Mouse (Mus musculus): ENCODE measurements around the gene Slc2a1. TPM values are rescaled to one million over a fixed set of nuclear protein-coding genes. Genes with fewer than 3 reads are reported as not detected.

The Slc2a1 gene
- polyA plus RNA-seq, 1 experiment, result 42.5 TPM

DNA sequence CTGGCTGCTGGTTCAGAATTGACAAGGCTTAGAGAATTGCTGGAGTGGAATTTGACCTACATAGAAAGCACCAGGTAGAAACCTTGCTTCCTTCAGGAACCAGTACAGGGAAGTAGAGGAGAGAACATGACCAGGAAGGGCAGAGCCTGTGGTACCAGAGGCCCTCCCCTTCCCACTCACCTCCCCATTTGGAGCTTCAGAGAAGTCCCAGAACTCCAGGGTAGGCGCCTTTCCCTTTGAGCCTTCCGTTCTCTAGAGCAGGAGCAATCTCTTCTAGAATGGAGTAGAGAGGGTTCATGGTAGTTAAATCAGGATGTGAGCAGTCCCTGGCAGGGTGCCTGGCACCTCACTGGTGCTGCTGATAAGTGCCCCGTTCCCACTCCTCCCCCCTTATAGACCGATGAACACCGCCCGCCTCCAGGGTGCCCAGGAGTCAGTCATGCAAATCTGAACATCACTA, 7.1 kb downstream of the Slc2a1 start:
- 76% methylated on average over 6 of the region's 6 CpGs for WGBS
- Histone ChIP-seq H3K36me3 (ENCODE audit: control insufficient read depth, insufficient read depth, low read length) (no peaks in the 10 kb centered on the region), H3K27me3 (ENCODE audit: control insufficient read depth, insufficient read depth, low read length) (no peaks in the 10 kb centered on the region), H3K27ac (ENCODE audit: control insufficient read depth, insufficient read depth, low read length) (no peak overlapping the region), H3K4me1 (replicated peaks; ENCODE audit: control insufficient read depth, insufficient read depth, low read length) (0 out of 2 replicates have a peak, but pooled peaks cover 4% of the 10 kb centered on the region), H3K4me3 (ENCODE audit: control insufficient read depth, insufficient read depth, low read length) (no peak overlapping the region)
- no peak for DNase-seq
- TF ChIP-seq CTCF (IDR thresholded peaks at IDR 0.05; ENCODE audit: borderline replicate concordance, control insufficient read depth, extremely low read depth, insufficient read depth, low read length, poor library complexity) (no peak), POLR2A (IDR thresholded peaks at IDR 0.05; ENCODE audit: control insufficient read depth, extremely low read depth, insufficient read depth, low read length, poor library complexity) (no peak)

DNA sequence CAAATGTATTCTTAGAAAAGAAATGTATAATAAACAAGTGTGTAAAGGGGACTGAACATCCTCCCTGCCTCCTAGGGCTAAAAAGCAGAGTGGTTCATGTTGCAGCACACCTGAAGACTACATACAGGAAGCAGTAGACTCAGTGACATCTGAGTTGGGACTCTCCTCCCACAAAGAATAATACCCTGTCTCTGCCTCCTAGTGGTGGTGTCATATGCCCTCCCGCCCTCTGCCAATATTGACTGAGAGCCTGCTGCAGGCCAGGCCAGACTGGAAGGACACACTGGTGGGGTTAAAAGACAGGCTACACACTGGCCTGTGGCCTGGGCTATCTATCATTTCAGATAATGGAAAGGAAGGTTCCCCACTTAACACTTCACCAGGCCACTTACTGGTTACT, 7.8 kb downstream of the Slc2a1 start:
- TF ChIP-seq CTCF (IDR thresholded peaks at IDR 0.05; ENCODE audit: borderline replicate concordance, control insufficient read depth, extremely low read depth, insufficient read depth, low read length, poor library complexity) (no peak), POLR2A (IDR thresholded peaks at IDR 0.05; ENCODE audit: control insufficient read depth, extremely low read depth, insufficient read depth, low read length, poor library complexity) (no peak)
- Histone ChIP-seq H3K27me3 (ENCODE audit: control insufficient read depth, insufficient read depth, low read length) (no peaks in the 10 kb centered on the region), H3K36me3 (ENCODE audit: control insufficient read depth, insufficient read depth, low read length) (no peaks in the 10 kb centered on the region), H3K27ac (ENCODE audit: control insufficient read depth, insufficient read depth, low read length) (no peak overlapping the region), H3K4me3 (ENCODE audit: control insufficient read depth, insufficient read depth, low read length) (no peak overlapping the region), H3K4me1 (replicated peaks; ENCODE audit: control insufficient read depth, insufficient read depth, low read length) (0 out of 2 replicates have a peak, but pooled peaks cover 4% of the 10 kb centered on the region)
- peak; percentile 23 for DNase-seq
- WGBS, result 70% methylated on average over 1 of the region's 1 CpGs

DNA sequence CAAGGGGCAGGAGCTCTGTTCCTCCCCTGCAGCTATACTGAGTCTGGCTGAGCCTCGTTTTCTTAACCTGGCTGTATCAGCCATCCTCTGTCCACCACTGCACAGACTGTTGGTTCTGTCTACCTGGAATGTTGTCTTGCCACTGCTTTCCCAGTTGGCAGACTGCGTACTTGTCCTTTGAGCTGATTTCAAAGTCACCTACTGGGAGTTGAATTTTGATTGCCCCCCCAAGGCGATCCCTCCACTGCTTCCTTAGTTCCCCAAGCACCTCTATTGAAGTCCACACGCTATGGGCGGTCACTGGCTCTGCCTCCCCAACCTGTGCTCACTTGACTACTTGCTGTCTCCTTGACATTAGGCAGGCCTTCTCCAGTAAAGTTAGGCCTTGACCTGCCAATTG, 9.1 kb downstream of the Slc2a1 start:
- TF ChIP-seq POLR2A (IDR thresholded peaks at IDR 0.05; ENCODE audit: control insufficient read depth, extremely low read depth, insufficient read depth, low read length, poor library complexity) (no peak), CTCF (IDR thresholded peaks at IDR 0.05; ENCODE audit: borderline replicate concordance, control insufficient read depth, extremely low read depth, insufficient read depth, low read length, poor library complexity) (no peak)
- 97% methylated on average over 5 of the region's 5 CpGs for WGBS

DNA sequence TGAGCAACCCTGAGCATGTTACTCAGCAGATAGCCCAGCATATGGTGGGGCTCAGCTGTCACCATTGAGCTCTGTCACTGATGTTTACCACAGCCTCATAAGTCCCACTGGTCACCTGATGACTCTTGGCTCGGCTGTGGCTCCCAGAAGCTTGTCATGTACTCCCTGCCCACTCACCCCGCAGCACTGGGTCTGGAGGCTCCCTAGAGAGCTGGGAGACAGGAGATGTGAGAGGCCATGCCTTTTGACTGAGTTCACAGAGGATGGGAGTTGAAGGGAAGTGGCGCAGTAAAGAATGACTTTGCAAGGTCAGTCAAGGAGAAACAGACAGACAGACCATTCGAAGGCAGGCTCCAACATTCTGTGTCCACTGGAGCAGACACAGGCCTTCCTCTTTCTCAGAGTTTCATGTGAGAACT, 10.2 kb downstream of the Slc2a1 start:
- WGBS, result 79% methylated on average over 4 of the region's 4 CpGs
- no peak for DNase-seq
- Histone ChIP-seq H3K36me3 (ENCODE audit: control insufficient read depth, insufficient read depth, low read length) (no peaks in the 10 kb centered on the region), H3K4me3 (ENCODE audit: control insufficient read depth, insufficient read depth, low read length) (no peak overlapping the region), H3K27me3 (ENCODE audit: control insufficient read depth, insufficient read depth, low read length) (no peaks in the 10 kb centered on the region), H3K4me1 (replicated peaks; ENCODE audit: control insufficient read depth, insufficient read depth, low read length) (0 out of 2 replicates have a peak, but pooled peaks cover 4% of the 10 kb centered on the region), H3K27ac (ENCODE audit: control insufficient read depth, insufficient read depth, low read length) (no peak overlapping the region)
- no peak for TF ChIP-seq POLR2A (IDR thresholded peaks at IDR 0.05; ENCODE audit: control insufficient read depth, extremely low read depth, insufficient read depth, low read length, poor library complexity)
- no peak for TF ChIP-seq CTCF (IDR thresholded peaks at IDR 0.05; ENCODE audit: borderline replicate concordance, control insufficient read depth, extremely low read depth, insufficient read depth, low read length, poor library complexity)

More for the DNA sequence above, 9.1 kb downstream of the Slc2a1 start:
- Histone ChIP-seq H3K27ac (ENCODE audit: control insufficient read depth, insufficient read depth, low read length) (no peak overlapping the region), H3K36me3 (ENCODE audit: control insufficient read depth, insufficient read depth, low read length) (no peaks in the 10 kb centered on the region), H3K4me3 (ENCODE audit: control insufficient read depth, insufficient read depth, low read length) (no peak overlapping the region), H3K4me1 (replicated peaks; ENCODE audit: control insufficient read depth, insufficient read depth, low read length) (0 out of 2 replicates have a peak, but pooled peaks cover 4% of the 10 kb centered on the region), H3K27me3 (ENCODE audit: control insufficient read depth, insufficient read depth, low read length) (no peaks in the 10 kb centered on the region)
- DNase-seq, result no peak

DNA sequence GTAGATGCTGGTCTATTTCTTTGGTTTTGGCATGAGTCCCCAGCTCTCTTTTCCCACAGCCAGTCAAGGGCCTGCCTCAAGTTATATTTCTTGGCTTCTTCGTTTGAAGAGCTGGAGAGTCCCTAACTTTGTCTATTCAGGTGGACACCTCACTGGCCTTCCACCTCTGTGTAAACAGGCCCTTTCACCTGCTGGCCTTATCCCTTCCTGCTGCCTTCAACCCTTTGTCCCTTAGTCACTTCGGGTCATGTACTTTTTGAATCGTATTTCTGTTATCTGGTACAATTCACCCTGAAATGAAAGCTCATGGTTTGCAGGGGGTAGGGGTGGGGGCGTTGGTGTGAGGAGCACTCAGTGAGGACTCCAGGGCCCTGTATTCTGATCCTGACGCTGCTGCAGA, 10.8 kb downstream of the Slc2a1 start:
- H3K36me3 ChIP-seq (ENCODE audit: control insufficient read depth, insufficient read depth, low read length), result no peaks in the 10 kb centered on the region
- TF ChIP-seq POLR2A (IDR thresholded peaks at IDR 0.05; ENCODE audit: control insufficient read depth, extremely low read depth, insufficient read depth, low read length, poor library complexity) (no peak), CTCF (IDR thresholded peaks at IDR 0.05; ENCODE audit: borderline replicate concordance, control insufficient read depth, extremely low read depth, insufficient read depth, low read length, poor library complexity) (no peak)
- H3K4me3 ChIP-seq (ENCODE audit: control insufficient read depth, insufficient read depth, low read length), result no peak overlapping the region
- H3K4me1 ChIP-seq (replicated peaks; ENCODE audit: control insufficient read depth, insufficient read depth, low read length), result 0 out of 2 replicates have a peak, but pooled peaks cover 4% of the 10 kb centered on the region
- DNase-seq, result no peak
- WGBS, result 89% methylated on average over 5 of the region's 5 CpGs
- no peaks in the 10 kb centered on the region for H3K27me3 ChIP-seq (ENCODE audit: control insufficient read depth, insufficient read depth, low read length)
- H3K27ac ChIP-seq (ENCODE audit: control insufficient read depth, insufficient read depth, low read length), result no peak overlapping the region

DNA sequence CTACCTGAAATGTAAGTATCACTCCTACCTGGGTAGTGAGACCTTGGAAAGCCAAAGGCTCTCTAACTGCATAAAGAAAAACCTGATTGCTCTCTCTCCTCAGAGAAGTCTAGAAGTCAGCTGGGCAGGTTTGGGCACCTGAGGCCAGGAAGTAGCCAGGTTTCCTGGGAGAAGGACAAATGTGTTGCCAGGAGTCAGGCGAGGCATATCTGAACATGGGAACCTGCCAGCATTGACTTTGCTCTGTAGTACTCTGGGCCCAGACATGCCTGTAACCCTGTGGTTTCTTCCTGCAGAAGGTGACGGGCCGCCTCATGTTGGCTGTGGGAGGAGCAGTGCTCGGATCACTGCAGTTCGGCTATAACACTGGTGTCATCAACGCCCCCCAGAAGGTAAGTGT, 11.6 kb downstream of the Slc2a1 start:
- Histone ChIP-seq H3K27ac (ENCODE audit: control insufficient read depth, insufficient read depth, low read length) (no peak overlapping the region), H3K36me3 (ENCODE audit: control insufficient read depth, insufficient read depth, low read length) (no peaks in the 10 kb centered on the region), H3K27me3 (ENCODE audit: control insufficient read depth, insufficient read depth, low read length) (no peaks in the 10 kb centered on the region), H3K4me1 (replicated peaks; ENCODE audit: control insufficient read depth, insufficient read depth, low read length) (peaks cover 4% of the 10 kb centered on the region), H3K4me3 (ENCODE audit: control insufficient read depth, insufficient read depth, low read length) (no peak overlapping the region)
- no peak for DNase-seq
- TF ChIP-seq POLR2A (IDR thresholded peaks at IDR 0.05; ENCODE audit: control insufficient read depth, extremely low read depth, insufficient read depth, low read length, poor library complexity) (no peak), CTCF (IDR thresholded peaks at IDR 0.05; ENCODE audit: borderline replicate concordance, control insufficient read depth, extremely low read depth, insufficient read depth, low read length, poor library complexity) (no peak)
- WGBS, result 95% methylated on average over 6 of the region's 6 CpGs

DNA sequence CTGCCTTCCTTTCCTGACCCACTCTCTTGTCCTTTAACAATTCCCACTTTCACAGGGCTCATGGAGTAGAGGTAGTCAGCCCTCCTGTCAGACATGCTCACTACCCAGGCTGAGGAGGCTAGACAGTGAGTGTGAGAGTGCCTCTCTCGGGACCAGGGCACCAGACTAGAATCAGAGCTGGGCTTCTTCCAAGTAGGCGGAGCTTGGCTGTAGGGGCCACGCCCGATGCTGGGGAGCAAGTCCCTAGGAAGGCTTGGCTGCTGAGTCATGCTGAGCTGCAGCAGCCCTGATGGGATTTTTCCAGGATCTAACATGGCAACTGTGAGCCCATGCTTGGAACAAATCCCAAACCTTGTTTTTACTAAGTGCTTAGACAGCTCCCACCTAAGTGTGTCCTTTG, 12.7 kb downstream of the Slc2a1 start:
- 95% methylated on average over 4 of the region's 4 CpGs for WGBS
- no peak for DNase-seq
- TF ChIP-seq CTCF (IDR thresholded peaks at IDR 0.05; ENCODE audit: borderline replicate concordance, control insufficient read depth, extremely low read depth, insufficient read depth, low read length, poor library complexity) (no peak), POLR2A (IDR thresholded peaks at IDR 0.05; ENCODE audit: control insufficient read depth, extremely low read depth, insufficient read depth, low read length, poor library complexity) (no peak)
- no peaks in the 10 kb centered on the region for H3K27me3 ChIP-seq (ENCODE audit: control insufficient read depth, insufficient read depth, low read length)
- H3K4me1 ChIP-seq (replicated peaks; ENCODE audit: control insufficient read depth, insufficient read depth, low read length), result peaks cover 15% of the 10 kb centered on the region
- H3K36me3 ChIP-seq (ENCODE audit: control insufficient read depth, insufficient read depth, low read length), result no peaks in the 10 kb centered on the region
- no peak overlapping the region for H3K27ac ChIP-seq (ENCODE audit: control insufficient read depth, insufficient read depth, low read length)
- H3K4me3 ChIP-seq (ENCODE audit: control insufficient read depth, insufficient read depth, low read length), result no peak overlapping the region
